Mouse (Mus musculus): ENCODE measurements around the gene Oasl2. TPM values are rescaled to one million over a fixed set of nuclear protein-coding genes. Genes with fewer than 3 reads are reported as not detected.

Oasl2 gene
- total and polyA plus RNA-seq, 3 experiments, result 0.31 TPM; not detected in 2

DNA sequence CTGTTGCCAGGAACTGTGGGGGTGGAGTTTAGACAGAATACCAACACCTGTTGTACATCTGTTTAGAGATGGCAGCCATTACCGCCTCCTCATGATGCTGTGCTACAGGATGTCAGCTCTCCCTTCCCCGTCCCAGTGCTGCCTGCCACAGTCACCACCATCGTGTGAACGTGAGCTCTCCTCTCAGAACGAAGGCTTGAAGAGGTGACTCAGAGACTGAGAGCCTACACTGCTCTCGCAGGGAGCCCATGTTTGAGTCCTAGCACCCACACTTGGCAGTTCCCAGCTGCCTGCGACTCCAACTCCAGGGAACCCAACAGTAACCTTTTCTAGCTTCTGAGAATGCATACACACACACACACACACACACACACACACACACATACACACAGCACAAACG lies 18.1 kb downstream of the Oasl2 start:
- dilution Hi-C loops (cut with MboI; ENCODE audit: extremely low pct_ligation_motif_present, extremely low pct_unique_long_range_greater_than_20kb, low sequenced_read_pairs) (no loop called here), in situ Hi-C loops (cut with MboI; ENCODE audit: low pct_ligation_motif_present, low pct_unique_long_range_greater_than_20kb, low sequenced_read_pairs) (loop anchor here (25.0 kb wide), 1 partner anchor 203 kb away; the partner anchor contains the start of gene Tchp)
- DNase-seq (ENCODE audit: extremely low read depth), result no peak
- Histone ChIP-seq H3K9me3 (replicated peaks; ENCODE audit: low read length) (no peaks in the 10 kb centered on the region), H3K4me2 (ENCODE audit: insufficient read depth, low read depth, poor library complexity, severe bottlenecking) (no peak overlapping the region), H3K27me3 (replicated peaks) (no peaks in the 10 kb centered on the region), H3K4me1 (ENCODE audit: control insufficient read depth in 1 of 2, insufficient read depth in 2 of 2) (peaks cover 4 to 17% of the 10 kb centered on the region in 2 experiments; a peak in 2 of 4 replicates), H3K4me3 (replicated peaks in 1 of 3; ENCODE audit: low read depth in 2 of 3, low read length in 2 of 3, poor library complexity in 1 of 3) (no peak overlapping the region), H3K79me2 (replicated peaks; ENCODE audit: control insufficient read depth, extremely low read depth, insufficient read depth, poor library complexity, severe bottlenecking) (no peaks in the 10 kb centered on the region), H3K27ac (ENCODE audit: insufficient read depth, low read depth) (no peak overlapping the region), H3K36me3 (replicated peaks in 1 of 2; ENCODE audit: control insufficient read depth in 1 of 2, insufficient read depth in 1 of 2, low read length in 1 of 2) (no peaks in the 10 kb centered on the region), H3K9ac (ENCODE audit: insufficient read depth, low read depth) (no peak overlapping the region)
- TF ChIP-seq MEF2A (IDR thresholded peaks at IDR 0.05; ENCODE audit: borderline replicate concordance, low read depth, low read length), result no peak
- no peak for TF ChIP-seq IRF4 (IDR thresholded peaks at IDR 0.05; ENCODE audit: low read depth, low read length)
- TF ChIP-seq SIN3A (IDR thresholded peaks at IDR 0.05; ENCODE audit: low read length), result no peak
- no peak for TF ChIP-seq ZMIZ1 (IDR thresholded peaks at IDR 0.05; ENCODE audit: low read depth, low read length)
- TF ChIP-seq MYC (IDR thresholded peaks at IDR 0.05; ENCODE audit: low read depth, low read length), result no peak
- no peak for TF ChIP-seq JUND (conservative IDR thresholded peaks at IDR 0.05; ENCODE audit: low read depth, low read length)
- TF ChIP-seq ZC3H11A (IDR thresholded peaks at IDR 0.05; ENCODE audit: low read depth, low read length), result no peak
- TF ChIP-seq CHD1 (IDR thresholded peaks at IDR 0.05; ENCODE audit: low read depth, low read length), result no peak
- TF ChIP-seq ZKSCAN1 (IDR thresholded peaks at IDR 0.05; ENCODE audit: borderline replicate concordance, low read depth, low read length), result no peak
- TF ChIP-seq MXI1 (IDR thresholded peaks at IDR 0.05; ENCODE audit: low read depth, low read length), result no peak
- TF ChIP-seq PAX5 (IDR thresholded peaks at IDR 0.05; ENCODE audit: low read length), result no peak
- no peak for TF ChIP-seq KAT2A (IDR thresholded peaks at IDR 0.05; ENCODE audit: insufficient replicate concordance, low read length)

DNA sequence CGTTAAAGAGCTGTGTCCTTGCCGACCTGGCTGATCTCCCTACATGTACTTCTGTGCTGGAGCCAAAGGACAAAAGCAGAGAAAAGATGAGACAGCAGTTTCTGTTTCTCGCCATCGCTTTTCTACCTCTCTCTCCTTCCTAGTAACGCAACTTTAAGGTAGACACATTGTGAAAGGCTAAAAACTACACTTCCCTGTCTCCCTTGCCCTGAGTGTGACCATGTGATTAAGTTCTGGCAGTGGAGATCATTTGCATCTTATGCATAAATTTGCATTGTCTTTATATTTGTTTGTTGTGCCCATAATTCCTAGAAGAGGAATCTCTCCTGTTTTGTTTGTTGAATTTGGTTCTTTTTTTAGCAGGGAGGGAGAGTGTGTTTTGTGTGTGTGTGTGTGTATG lies 19.1 kb downstream of the Oasl2 start:
- Histone ChIP-seq H3K9me3 (replicated peaks; ENCODE audit: low read length) (no peaks in the 10 kb centered on the region), H3K4me1 (ENCODE audit: control insufficient read depth in 1 of 2, insufficient read depth in 2 of 2) (peaks cover 4 to 17% of the 10 kb centered on the region in 2 experiments; a peak in 2 of 4 replicates), H3K27ac (ENCODE audit: insufficient read depth, low read depth) (no peak overlapping the region), H3K36me3 (replicated peaks in 1 of 2; ENCODE audit: control insufficient read depth in 1 of 2, insufficient read depth in 1 of 2, low read length in 1 of 2) (no peaks in the 10 kb centered on the region), H3K4me2 (ENCODE audit: insufficient read depth, low read depth, poor library complexity, severe bottlenecking) (no peak overlapping the region), H3K9ac (ENCODE audit: insufficient read depth, low read depth) (no peak overlapping the region), H3K4me3 (replicated peaks in 1 of 3; ENCODE audit: low read depth in 2 of 3, low read length in 2 of 3, poor library complexity in 1 of 3) (no peak overlapping the region), H3K79me2 (replicated peaks; ENCODE audit: control insufficient read depth, extremely low read depth, insufficient read depth, poor library complexity, severe bottlenecking) (no peaks in the 10 kb centered on the region), H3K27me3 (replicated peaks) (no peaks in the 10 kb centered on the region)
- in situ Hi-C loops (cut with MboI; ENCODE audit: low pct_ligation_motif_present, low pct_unique_long_range_greater_than_20kb, low sequenced_read_pairs) (loop anchor here (25.0 kb wide), 1 partner anchor 204 kb away; the partner anchor contains the start of gene Tchp), dilution Hi-C loops (cut with MboI; ENCODE audit: extremely low pct_ligation_motif_present, extremely low pct_unique_long_range_greater_than_20kb, low sequenced_read_pairs) (no loop called here)
- no peak for DNase-seq (ENCODE audit: extremely low read depth)
- no peak for TF ChIP-seq NELFE (IDR thresholded peaks at IDR 0.05; ENCODE audit: low read depth, low read length)
- no peak for TF ChIP-seq UBTF (IDR thresholded peaks at IDR 0.05; ENCODE audit: low read depth, low read length)
- no peak for TF ChIP-seq BHLHE40 (IDR thresholded peaks at IDR 0.05; ENCODE audit: low read depth, low read length)
- no peak for TF ChIP-seq JUN (IDR thresholded peaks at IDR 0.05; ENCODE audit: insufficient read depth, low read depth, low read length)
- TF ChIP-seq GABPA (IDR thresholded peaks at IDR 0.05; ENCODE audit: insufficient replicate concordance, low read depth, low read length), result no peak
- no peak for TF ChIP-seq MXI1 (IDR thresholded peaks at IDR 0.05; ENCODE audit: low read depth, low read length)
- TF ChIP-seq TCF12 (IDR thresholded peaks at IDR 0.05; ENCODE audit: low read depth, low read length), result no peak
